Mouse (Mus musculus): ENCODE measurements around the gene Fbrs. TPM values are rescaled to one million over a fixed set of nuclear protein-coding genes. Genes with fewer than 3 reads are reported as not detected.
A peak's percentile ranks its signal among the peaks of the same experiment; 100 is the strongest.
"Not testable (repeated sequence)": the region's sequence is repeated elsewhere in the genome, so short reads cannot be mapped to it uniquely, and the experiment has no call there.

Gene Fbrs
- polyA plus RNA-seq, 1 experiment from 2014 or later, result 10.4 TPM

DNA sequence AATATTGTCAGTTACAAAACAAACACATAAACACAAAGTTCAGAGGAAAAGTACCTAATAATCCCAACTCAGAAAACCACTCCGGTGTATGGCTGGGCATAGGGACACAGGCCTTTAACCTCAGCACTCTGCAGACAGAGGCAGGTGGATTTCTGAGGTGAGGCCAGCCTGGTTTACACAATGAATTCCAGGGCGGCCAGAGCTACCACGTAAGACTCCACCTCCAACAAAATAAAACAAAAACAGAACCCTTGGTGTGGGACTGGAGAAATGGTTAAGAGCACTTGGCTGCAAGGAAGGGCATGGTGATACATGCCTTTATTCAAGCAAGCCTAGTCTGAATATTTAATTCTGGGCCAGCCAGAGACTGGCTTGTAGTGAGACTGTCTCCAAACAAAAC is 12.8 kb downstream of the Fbrs start:
- Histone ChIP-seq H3K36me3 (ENCODE audit: control insufficient read depth, insufficient read depth, low read length) (peaks cover 54% of the 10 kb centered on the region), H3K4me1 (ENCODE audit: control insufficient read depth in 2 of 2, insufficient read depth in 2 of 2, low read length in 2 of 2) (peaks cover 0 to 12% of the 10 kb centered on the region in 2 experiments; a peak in 1 of 4 replicates), H3K4me2 (ENCODE audit: low read length) (no peak overlapping the region), H3K9ac (ENCODE audit: low read length) (no peak overlapping the region), H3K4me3 (ENCODE audit: control insufficient read depth in 1 of 2, insufficient read depth in 1 of 2, low read depth in 1 of 2, low read length in 2 of 2) (no peak overlapping the region), H3K9me3 (ENCODE audit: control insufficient read depth, low read length) (no peaks in the 10 kb centered on the region), H3K27me3 (ENCODE audit: control insufficient read depth, insufficient read depth, low read length) (no peaks in the 10 kb centered on the region), H3K27ac (replicated peaks in 1 of 2; ENCODE audit: control insufficient read depth in 1 of 2, insufficient read depth in 1 of 2, low read depth in 2 of 2, low read length in 2 of 2) (no peak overlapping the region)
- WGBS, result 88% methylated on average over 3 of the region's 3 CpGs
- ATAC-seq (ENCODE audit: insufficient number of reproducible peaks, insufficient read depth, low FRiP score, low read depth), result no peak

- H3K4me2 ChIP-seq (ENCODE audit: low read length), result no peak overlapping the region
- H3K9me3 ChIP-seq (ENCODE audit: control insufficient read depth, low read length), result no peaks in the 10 kb centered on the region
- H3K36me3 ChIP-seq (ENCODE audit: control insufficient read depth, insufficient read depth, low read length), result peaks cover 28% of the 10 kb centered on the region
- no peak overlapping the region for H3K9ac ChIP-seq (ENCODE audit: low read length)
- H3K4me1 ChIP-seq (ENCODE audit: control insufficient read depth in 2 of 2, insufficient read depth in 2 of 2, low read length in 2 of 2), result peaks cover 0 to 13% of the 10 kb centered on the region in 2 experiments; a peak in 1 of 4 replicates
- no peaks in the 10 kb centered on the region for H3K27me3 ChIP-seq (ENCODE audit: control insufficient read depth, insufficient read depth, low read length)
- no peak for ATAC-seq (ENCODE audit: insufficient number of reproducible peaks, insufficient read depth, low FRiP score, low read depth)
- H3K27ac ChIP-seq (replicated peaks in 1 of 2; ENCODE audit: control insufficient read depth in 1 of 2, insufficient read depth in 1 of 2, low read depth in 2 of 2, low read length in 2 of 2), result no peak overlapping the region
- H3K4me3 ChIP-seq (ENCODE audit: control insufficient read depth in 1 of 2, insufficient read depth in 1 of 2, low read depth in 1 of 2, low read length in 2 of 2), result no peak overlapping the region
Observed at GRCm38 (mm10) chr7:127494648-127495047, 15.6 kb downstream of the Fbrs start.

GRCm38 (mm10) chr7:127497382-127497781 is 18.4 kb downstream of the Fbrs start:
- Histone ChIP-seq H3K4me2 (ENCODE audit: low read length) (no peak overlapping the region), H3K4me3 (ENCODE audit: control insufficient read depth in 1 of 2, insufficient read depth in 1 of 2, low read depth in 1 of 2, low read length in 2 of 2) (no peak overlapping the region), H3K27ac (replicated peaks in 1 of 2; ENCODE audit: control insufficient read depth in 1 of 2, insufficient read depth in 1 of 2, low read depth in 2 of 2, low read length in 2 of 2) (no peak overlapping the region), H3K36me3 (ENCODE audit: control insufficient read depth, insufficient read depth, low read length) (peaks cover under 1% of the 10 kb centered on the region; the same call in 1 of the 2 replicates), H3K9ac (ENCODE audit: low read length) (no peak overlapping the region), H3K9me3 (ENCODE audit: control insufficient read depth, low read length) (no peaks in the 10 kb centered on the region), H3K27me3 (ENCODE audit: control insufficient read depth, insufficient read depth, low read length) (no peaks in the 10 kb centered on the region), H3K4me1 (ENCODE audit: control insufficient read depth in 2 of 2, insufficient read depth in 2 of 2, low read length in 2 of 2) (peaks cover 0 to 13% of the 10 kb centered on the region in 2 experiments; a peak in 1 of 4 replicates)
- no peak for ATAC-seq (ENCODE audit: insufficient number of reproducible peaks, insufficient read depth, low FRiP score, low read depth)
- 81% methylated on average over 2 of the region's 2 CpGs for WGBS

- Histone ChIP-seq H3K4me1 (ENCODE audit: control insufficient read depth in 2 of 2, insufficient read depth in 2 of 2, low read length in 2 of 2) (peaks cover 0 to 13% of the 10 kb centered on the region in 2 experiments; a peak in 1 of 4 replicates), H3K9ac (ENCODE audit: low read length) (no peak overlapping the region), H3K9me3 (ENCODE audit: control insufficient read depth, low read length) (no peaks in the 10 kb centered on the region), H3K4me2 (ENCODE audit: low read length) (no peak overlapping the region), H3K4me3 (ENCODE audit: control insufficient read depth in 1 of 2, insufficient read depth in 1 of 2, low read depth in 1 of 2, low read length in 2 of 2) (no peak overlapping the region), H3K27ac (replicated peaks in 1 of 2; ENCODE audit: control insufficient read depth in 1 of 2, insufficient read depth in 1 of 2, low read depth in 2 of 2, low read length in 2 of 2) (no peak overlapping the region), H3K27me3 (ENCODE audit: control insufficient read depth, insufficient read depth, low read length) (no peaks in the 10 kb centered on the region), H3K36me3 (ENCODE audit: control insufficient read depth, insufficient read depth, low read length) (no peaks in the 10 kb centered on the region)
- no peak for ATAC-seq (ENCODE audit: insufficient number of reproducible peaks, insufficient read depth, low FRiP score, low read depth)
- 44% methylated on average over 3 of the region's 3 CpGs for WGBS
Observed at GRCm38 (mm10) chr7:127498407-127498806, 19.4 kb downstream of the Fbrs start.

DNA sequence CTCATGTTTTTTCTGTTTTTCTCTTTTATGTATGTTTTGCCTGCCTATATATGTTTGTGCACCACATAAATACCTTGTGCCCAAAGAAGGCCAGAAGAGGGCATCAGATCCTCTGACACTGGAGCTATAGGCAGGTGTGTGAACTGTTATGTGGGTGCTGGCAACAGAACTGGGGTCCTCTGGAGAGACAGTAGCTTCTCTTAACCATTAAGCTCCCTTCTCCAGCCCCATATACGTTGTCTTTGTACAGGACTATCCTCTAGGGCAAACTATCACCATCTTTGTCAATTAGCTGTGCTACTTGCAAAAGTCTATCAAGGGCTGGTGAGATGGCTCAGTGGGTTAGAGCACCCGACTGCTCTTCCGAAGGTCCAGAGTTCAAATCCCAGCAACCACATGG is 29.3 kb downstream of the Fbrs start:
- Histone ChIP-seq H3K4me2 (ENCODE audit: low read length) (no peak overlapping the region), H3K9ac (ENCODE audit: low read length) (no peak overlapping the region), H3K36me3 (ENCODE audit: control insufficient read depth, insufficient read depth, low read length) (no peaks in the 10 kb centered on the region), H3K4me3 (ENCODE audit: control insufficient read depth in 1 of 2, insufficient read depth in 1 of 2, low read depth in 1 of 2, low read length in 2 of 2) (no peak overlapping the region), H3K27me3 (ENCODE audit: control insufficient read depth, insufficient read depth, low read length) (no peaks in the 10 kb centered on the region), H3K4me1 (ENCODE audit: control insufficient read depth in 2 of 2, insufficient read depth in 2 of 2, low read length in 2 of 2) (peaks cover 0 to 8% of the 10 kb centered on the region in 2 experiments), H3K9me3 (ENCODE audit: control insufficient read depth, low read length) (no peaks in the 10 kb centered on the region), H3K27ac (replicated peaks in 1 of 2; ENCODE audit: control insufficient read depth in 1 of 2, insufficient read depth in 1 of 2, low read depth in 2 of 2, low read length in 2 of 2) (no peak overlapping the region)
- 85% methylated on average over 3 of the region's 3 CpGs for WGBS
- ATAC-seq (ENCODE audit: insufficient number of reproducible peaks, insufficient read depth, low FRiP score, low read depth), result no peak

DNA sequence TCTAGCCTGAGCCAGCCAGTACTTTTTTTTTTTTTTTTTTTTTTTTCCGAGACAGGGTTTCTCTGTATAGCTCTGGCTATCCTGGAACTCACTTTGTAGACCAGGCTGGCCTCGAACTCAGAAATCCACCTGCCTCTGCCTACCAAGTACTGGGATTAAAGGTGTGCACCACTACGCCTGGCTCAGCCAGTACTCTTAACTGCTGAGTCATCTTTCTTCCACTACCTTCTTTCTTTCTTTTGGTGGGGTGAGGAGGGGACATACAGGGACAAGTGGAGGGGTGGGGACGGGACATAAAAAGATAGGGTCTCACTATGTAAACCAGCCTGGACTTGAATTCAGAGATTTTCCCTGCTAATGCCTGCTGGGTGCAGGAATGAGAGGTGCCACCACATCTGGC is 30.8 kb downstream of the Fbrs start:
- not testable (repeated sequence) for H3K4me2 ChIP-seq (ENCODE audit: low read length); H3K27me3 ChIP-seq (ENCODE audit: control insufficient read depth, insufficient read depth, low read length); H3K27ac ChIP-seq (replicated peaks in 1 of 2; ENCODE audit: control insufficient read depth in 1 of 2, insufficient read depth in 1 of 2, low read depth in 2 of 2, low read length in 2 of 2); H3K9me3 ChIP-seq (ENCODE audit: control insufficient read depth, low read length); H3K4me3 ChIP-seq (ENCODE audit: control insufficient read depth in 1 of 2, insufficient read depth in 1 of 2, low read depth in 1 of 2, low read length in 2 of 2); ATAC-seq (ENCODE audit: insufficient number of reproducible peaks, insufficient read depth, low FRiP score, low read depth); H3K9ac ChIP-seq (ENCODE audit: low read length)
- Histone ChIP-seq H3K4me1 (ENCODE audit: control insufficient read depth in 2 of 2, insufficient read depth in 2 of 2, low read length in 2 of 2) (peaks cover 0 to 17% of the 10 kb centered on the region in 2 experiments), H3K36me3 (ENCODE audit: control insufficient read depth, insufficient read depth, low read length) (peaks cover 12% of the 10 kb centered on the region)
- 87% methylated on average over 3 of the region's 4 CpGs for WGBS

GRCm38 (mm10) chr7:127511241-127511640 is 32.2 kb downstream of the Fbrs start:
- WGBS, result 46% methylated on average over 8 of the region's 8 CpGs
- Histone ChIP-seq H3K36me3 (ENCODE audit: control insufficient read depth, insufficient read depth, low read length) (peaks cover 26% of the 10 kb centered on the region), H3K4me1 (ENCODE audit: control insufficient read depth in 2 of 2, insufficient read depth in 2 of 2, low read length in 2 of 2) (peaks cover 0 to 17% of the 10 kb centered on the region in 2 experiments), H3K9me3 (ENCODE audit: control insufficient read depth, low read length) (no peaks in the 10 kb centered on the region), H3K9ac (ENCODE audit: low read length) (no peak overlapping the region), H3K4me3 (ENCODE audit: control insufficient read depth in 1 of 2, insufficient read depth in 1 of 2, low read depth in 1 of 2, low read length in 2 of 2) (peak overlapping the region in 1 of 2 experiments; percentile 85; a peak in 3 of 4 replicates), H3K4me2 (ENCODE audit: low read length) (peak overlapping the region; percentile 68), H3K27me3 (ENCODE audit: control insufficient read depth, insufficient read depth, low read length) (no peaks in the 10 kb centered on the region), H3K27ac (replicated peaks in 1 of 2; ENCODE audit: control insufficient read depth in 1 of 2, insufficient read depth in 1 of 2, low read depth in 2 of 2, low read length in 2 of 2) (peak overlapping the region; percentile 50 to 99; a peak in 1 of 4 replicates)
- no peak for ATAC-seq (ENCODE audit: insufficient number of reproducible peaks, insufficient read depth, low FRiP score, low read depth)

DNA sequence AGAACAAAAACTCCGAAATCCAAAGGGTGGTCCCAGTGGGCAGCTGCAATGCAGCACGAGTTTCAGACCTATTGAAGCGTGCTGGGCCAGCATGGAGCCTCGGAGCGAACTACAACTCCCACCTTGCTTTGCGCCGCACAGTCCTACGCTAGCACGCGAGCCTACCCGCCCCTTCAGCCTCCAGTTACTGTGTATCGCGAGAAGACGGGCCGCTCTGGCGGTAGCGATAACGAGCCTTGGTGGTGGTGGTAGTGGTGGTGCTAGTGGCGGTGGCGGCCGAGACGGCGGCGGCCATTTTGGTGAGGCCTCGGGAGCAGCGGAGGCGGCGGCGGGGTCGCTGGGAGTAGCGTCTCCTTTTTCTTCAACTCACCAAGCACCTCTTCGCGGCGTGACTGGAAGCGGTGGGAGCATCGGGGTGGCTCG is 32.8 kb downstream of the Fbrs start, which contains the start of gene Srcap:
Gene Srcap, plus strand, starts transcription at position 176 of the 423 bp plus-strand sequence.
- under 1% methylated on average over 37 of the region's 37 CpGs for WGBS
- H3K9ac ChIP-seq (ENCODE audit: low read length), result peak within 1 kb of the TSS; percentile 96
- H3K4me2 ChIP-seq (ENCODE audit: low read length), result peak within 1 kb of the TSS; percentile 68
- peak; percentile 97 for ATAC-seq (ENCODE audit: insufficient number of reproducible peaks, insufficient read depth, low FRiP score, low read depth)
- H3K27ac ChIP-seq (replicated peaks in 1 of 2; ENCODE audit: control insufficient read depth in 1 of 2, insufficient read depth in 1 of 2, low read depth in 2 of 2, low read length in 2 of 2), result peak within 1 kb of the TSS; percentile 99
- no peaks in the 10 kb centered on the region for H3K9me3 ChIP-seq (ENCODE audit: control insufficient read depth, low read length)
- peaks cover 32% of the 10 kb centered on the region for H3K36me3 ChIP-seq (ENCODE audit: control insufficient read depth, insufficient read depth, low read length)
- H3K4me1 ChIP-seq (ENCODE audit: control insufficient read depth in 2 of 2, insufficient read depth in 2 of 2, low read length in 2 of 2), result peaks cover 0 to 17% of the 10 kb centered on the region in 2 experiments
- peak within 1 kb of the TSS; percentile 85 for H3K4me3 ChIP-seq (ENCODE audit: control insufficient read depth in 1 of 2, insufficient read depth in 1 of 2, low read depth in 1 of 2, low read length in 2 of 2)
- H3K27me3 ChIP-seq (ENCODE audit: control insufficient read depth, insufficient read depth, low read length), result no peaks in the 10 kb centered on the region

Measured in heart, embryonic 14.5 days (tissue).